Mouse (Mus musculus): ENCODE results near the gene Carhsp1. TPM values are rescaled to one million over a fixed set of nuclear protein-coding genes. Genes with fewer than 3 reads are reported as not detected.

The Carhsp1 gene
- polyA plus RNA-seq (2015; fragmentation: Nextera tagmentation; extraction: Ambion mirVana) = 74.0 and 80.6 TPM in 2 replicates

GRCm38 (mm10) chr16:8671551-8672349, at the start of gene Carhsp1:
Carhsp1 (minus strand) TSS chr16:8672155.

DNA sequence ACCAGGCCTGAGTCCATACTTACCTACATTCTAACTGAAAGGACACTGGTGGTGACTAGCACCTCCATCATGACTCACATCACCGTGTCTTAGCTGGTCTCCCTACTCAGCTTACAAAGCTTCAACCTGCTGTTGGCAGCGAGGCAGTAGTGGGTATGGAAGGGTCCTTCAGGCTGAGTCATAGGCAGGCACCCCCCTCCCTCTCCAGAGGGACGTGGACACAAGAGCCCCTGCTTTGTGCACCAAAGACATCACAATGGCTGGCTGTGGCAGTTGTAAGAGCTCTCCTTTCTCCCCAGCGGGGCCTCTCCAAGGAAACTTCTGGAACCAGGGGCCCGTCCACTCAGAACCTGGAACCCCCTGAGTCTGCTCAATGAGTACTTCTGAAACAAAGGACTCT, 8.5 kb upstream of the Carhsp1 start, which contains the start of gene Gm5767:
Gm5767 (plus strand) TSS at position 301 of the 400 bp plus-strand sequence.

DNA sequence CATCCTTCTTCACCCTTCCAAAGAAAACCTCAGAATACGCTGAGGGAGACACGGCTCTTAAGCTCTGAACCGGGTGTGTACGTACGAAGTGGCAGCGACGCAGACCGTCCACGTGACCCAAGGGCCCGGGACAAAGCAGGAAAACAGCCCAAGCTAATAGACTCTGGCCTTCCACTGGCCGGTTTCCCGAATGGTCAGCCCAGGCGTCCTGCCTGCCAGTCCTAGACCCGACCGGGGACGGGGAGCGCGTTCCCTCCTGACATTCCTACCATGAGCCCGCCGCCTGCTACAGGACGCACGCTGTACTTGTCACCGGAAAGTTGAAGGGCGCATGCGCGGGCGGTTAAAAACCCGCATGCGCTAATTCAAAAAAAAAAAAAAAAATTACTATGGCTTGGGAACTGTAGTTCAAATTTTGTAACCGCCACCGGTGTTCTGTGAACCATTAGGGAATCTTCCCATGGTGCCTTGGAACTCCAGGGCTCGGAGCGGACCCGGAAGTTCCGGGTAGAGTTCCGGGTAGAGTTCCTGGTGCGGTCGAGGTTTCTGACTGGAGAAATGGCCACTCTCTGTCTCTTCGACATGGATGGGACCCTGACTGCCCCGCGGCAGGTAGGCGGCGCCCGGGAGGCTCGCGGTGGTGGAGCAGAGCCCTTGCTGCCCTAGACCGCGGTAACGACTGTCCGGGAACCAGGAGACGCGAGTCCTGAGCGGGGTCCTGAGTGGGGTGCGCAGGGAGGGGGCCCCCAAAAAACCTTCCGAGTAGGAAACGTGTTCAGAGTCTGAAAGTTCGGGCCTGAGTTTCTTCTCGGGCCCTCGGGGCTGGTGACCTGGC, 34.5 kb downstream of the Carhsp1 start, which contains the start of the genes Pmm2 and Tmem186:
Pmm2 (plus strand) TSS at position 458 of the 835 bp plus-strand sequence.
Tmem186 (minus strand) TSS at position 496 of the 835 bp plus-strand sequence.

Small RNA genes within 50 kb of the gene (microRNA-seq; reads per million reads assigned to microRNA genes)
- gene Gm22137 = not detected

Other genes with a start within 250 kb of the Carhsp1 start
- gene Tmem114, start 247.0 kb downstream of the Carhsp1 start, polyA plus RNA-seq (2015; fragmentation: Nextera tagmentation; extraction: Ambion mirVana) = 3.1 and 3.7 TPM in 2 replicates
- 63.4 and 74.8 TPM in 2 replicates for gene Mettl22, start 201.4 kb downstream of the Carhsp1 start, polyA plus RNA-seq (2015; fragmentation: Nextera tagmentation; extraction: Ambion mirVana)
- gene Abat, start 158.7 kb downstream of the Carhsp1 start, polyA plus RNA-seq (2015; fragmentation: Nextera tagmentation; extraction: Ambion mirVana) = 128 and 135 TPM in 2 replicates
- gene Pmm2, start 34.5 kb downstream of the Carhsp1 start, polyA plus RNA-seq (2015; fragmentation: Nextera tagmentation; extraction: Ambion mirVana) = 30.5 and 34.6 TPM in 2 replicates
- 15.1 and 16.3 TPM in 2 replicates for gene Tmem186, start 34.4 kb downstream of the Carhsp1 start, polyA plus RNA-seq (2015; fragmentation: Nextera tagmentation; extraction: Ambion mirVana)
- not detected in 2 replicates for gene Gm5767, start 8.6 kb upstream of the Carhsp1 start, polyA plus RNA-seq (2015; fragmentation: Nextera tagmentation; extraction: Ambion mirVana)
- 20.4 and 25.3 TPM in 2 replicates for gene Usp7, start 120.2 kb upstream of the Carhsp1 start, polyA plus RNA-seq (2015; fragmentation: Nextera tagmentation; extraction: Ambion mirVana)
- 23.1 and 26.6 TPM in 2 replicates for gene 1810013L24Rik, start 157.9 kb upstream of the Carhsp1 start, polyA plus RNA-seq (2015; fragmentation: Nextera tagmentation; extraction: Ambion mirVana)